Mouse (Mus musculus): ENCODE data around the gene Atp10a.

DNA sequence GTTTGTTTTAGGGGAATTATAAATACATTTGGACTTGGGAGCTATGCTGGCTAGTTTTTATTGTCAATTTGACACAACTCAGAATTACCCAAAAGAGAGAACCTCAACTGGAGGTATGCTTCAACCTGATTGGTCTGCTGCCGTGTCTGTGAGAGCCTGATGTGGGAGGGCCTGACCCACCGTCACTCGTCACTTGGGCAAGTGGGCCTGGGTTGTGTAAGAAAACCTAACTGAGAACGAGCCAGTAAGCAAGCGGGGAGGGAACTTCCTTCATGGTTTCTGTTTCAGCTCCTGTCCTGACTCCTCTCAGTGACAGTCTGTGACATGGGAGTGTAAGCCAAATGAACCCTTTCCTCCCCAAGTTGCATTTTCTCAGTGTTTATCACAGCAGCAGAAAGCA is 30.6 kb downstream of the Atp10a start:
- TF ChIP-seq CTCF (IDR thresholded peaks at IDR 0.05; ENCODE audit: low read depth) (no peak), EP300 (IDR thresholded peaks at IDR 0.05; ENCODE audit: low read depth) (no peak)

Measured in liver, postnatal 0 days (tissue).